Mouse (Mus musculus) brain, embryonic 14.5 days (tissue): ENCODE measurements at regions not wholly inside any gene's neighbourhood (a gene's known extent, or its start where the extent isn't known, plus 50 kb on each side); places are given as distances from the start of the nearest gene placed in this dataset.

Experiments used
- CTCF ChIP-seq: fragments of 200-500 bp; IDR thresholded peaks from 2 replicates; pipeline ENCODE4 v1.5.1; 2012; ENCODE audit warnings: inconsistent platforms, mild to moderate bottlenecking, moderate library complexity, borderline replicate concordance; ENCODE audit not compliant: insufficient read depth, insufficient read length; ENCODE audit errors: extremely low read depth
- POLR2A ChIP-seq: fragments of 200-500 bp; IDR thresholded peaks from 2 replicates; pipeline ENCODE4 v1.6.1; 2012; ENCODE audit warnings: mild to moderate bottlenecking, inconsistent platforms, borderline replicate concordance; ENCODE audit not compliant: poor library complexity, insufficient read depth, insufficient read length, severe bottlenecking; ENCODE audit errors: extremely low read depth

DNA sequence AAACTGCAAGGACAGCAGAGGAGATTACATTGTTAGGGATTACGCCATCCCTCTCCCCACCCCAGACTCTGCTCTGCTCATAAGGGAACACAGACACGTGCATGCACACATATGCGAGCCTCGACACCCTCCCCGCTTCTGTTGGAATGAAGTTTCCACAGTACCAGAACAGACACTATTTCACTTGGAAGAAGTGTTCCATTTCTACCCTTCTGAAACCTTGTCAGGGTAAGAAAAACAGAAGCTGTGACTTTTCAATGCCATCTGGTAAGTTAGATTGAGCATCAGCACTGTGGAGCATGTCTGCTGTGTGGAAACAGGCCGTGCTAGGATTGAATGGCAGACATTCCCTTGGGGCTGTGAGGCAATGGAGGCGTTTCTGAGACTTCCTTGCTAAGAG, 382.0 kb downstream of the Sec16b start:
- TF ChIP-seq CTCF = no peak
- TF ChIP-seq POLR2A = no peak
